Mouse (Mus musculus) T-helper 2 cell (primary cell): ENCODE results near the gene Glb1l.

Experiments
- in situ Hi-C: fragments of 300-600 bp; cut with MboI, MseI; formaldehyde crosslinking; loops from one replicate; pipeline ENCODE4 v1.15.1; 2025; ENCODE audit warnings: high pct_unique_total_duplicates

Gene Glb1l

DNA sequence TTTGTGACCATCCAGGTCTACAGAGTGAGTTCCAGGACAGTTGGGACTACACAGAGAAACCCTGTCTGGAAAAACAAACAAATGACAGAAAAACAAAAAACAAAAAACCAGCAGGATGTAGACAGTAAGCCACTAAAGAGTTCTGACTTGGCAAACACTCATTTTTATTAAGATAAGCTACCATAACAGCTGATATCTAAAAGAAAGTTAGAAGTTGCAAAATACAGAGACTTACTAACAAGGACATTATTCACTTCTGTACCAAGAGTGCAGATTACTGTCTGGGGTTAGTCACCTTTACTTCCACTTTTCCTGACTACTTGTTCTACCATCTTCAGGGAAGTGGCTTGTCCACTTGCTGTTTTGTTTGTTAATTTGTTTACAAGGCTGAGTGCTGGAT is 51.6 kb downstream of the Glb1l start:
- in situ Hi-C loops = loop anchor here (25.0 kb wide), 1 partner anchor 572 kb away; the partner anchor contains the start of genes Bcs1l and Zfp142

- in situ Hi-C loops = loop anchor here (25.0 kb wide), 1 partner anchor 569 kb away; the partner anchor contains the start of genes Bcs1l and Zfp142
These were observed 54.8 kb downstream of the Glb1l start for GRCm38 (mm10) chr1:75155837-75156236.

GRCm38 (mm10) chr1:75148727-75149126 is 61.9 kb downstream of the Glb1l start:
- in situ Hi-C loops = no loop called here
